Mouse (Mus musculus) thymus, adult 2 months (tissue): ENCODE data around the gene Gcnt3. TPM values are rescaled to one million over a fixed set of nuclear protein-coding genes. Genes with fewer than 3 reads are reported as not detected.

Source experiments
- DNase-seq: peaks from one replicate; pipeline ENCODE4 v3.0.0; 2021
- H3K27ac ChIP-seq: fragments of 200-500 bp; 2 replicates; pipeline ENCODE4 v1.5.1; 2012; ENCODE audit warnings: low read length, control low read depth; ENCODE audit not compliant: control insufficient read depth, insufficient read depth
- H3K27me3 ChIP-seq: fragments of 200-500 bp; 2 replicates; pipeline ENCODE4 v1.6.1; 2012; ENCODE audit warnings: mild to moderate bottlenecking, low read length, moderate library complexity, mixed read lengths; ENCODE audit not compliant: control insufficient read depth, insufficient read depth
- H3K36me3 ChIP-seq: fragments of 200-500 bp; 2 replicates; pipeline ENCODE4 v1.6.1; 2012; ENCODE audit warnings: mild to moderate bottlenecking, low read length, moderate library complexity; ENCODE audit not compliant: control insufficient read depth, insufficient read depth
- H3K4me1 ChIP-seq: fragments of 200-500 bp; replicated peaks from 2 replicates; pipeline ENCODE4 v1.6.1; 2012; ENCODE audit warnings: low read length; ENCODE audit not compliant: control insufficient read depth, insufficient read depth
- H3K4me3 ChIP-seq: fragments of 200-500 bp; 2 replicates; pipeline ENCODE4 v1.5.1; 2012; ENCODE audit warnings: mild to moderate bottlenecking, low read length, control low read depth, moderate library complexity; ENCODE audit not compliant: control insufficient read depth, insufficient read depth
- CTCF ChIP-seq: fragments of 200-500 bp; IDR thresholded peaks from 2 replicates; pipeline ENCODE4 v1.5.1; 2012; ENCODE audit warnings: mild to moderate bottlenecking, control low read depth, low read length, moderate library complexity, borderline replicate concordance; ENCODE audit not compliant: control insufficient read depth, poor library complexity, insufficient read depth; ENCODE audit errors: extremely low read depth
- POLR2A ChIP-seq: fragments of 200-500 bp; IDR thresholded peaks from 2 replicates; pipeline ENCODE4 v1.6.1; 2012; ENCODE audit warnings: mild to moderate bottlenecking, low read length, control low read depth, moderate library complexity; ENCODE audit not compliant: control insufficient read depth, poor library complexity, insufficient read depth; ENCODE audit errors: extremely low read depth
- WGBS: fragments of 180-500 bp; shearing (Covaris S2); methylation state at CpG from one replicate; pipeline ENCODE4 v1.1.7; 2018; 5-methylcytosine and 5-hydroxymethylcytosine counted together
- polyA plus RNA-seq: library from polyadenylated mRNA; depleted of rRNA; stranded (reverse); fragments of >200 nt; gene quantifications from 2 replicates; pipeline ENCODE4 v1.2.3, GENCODE M21; 2012; rRNA removed

The Gcnt3 gene
- polyA plus RNA-seq, 1 experiment, result not detected

DNA sequence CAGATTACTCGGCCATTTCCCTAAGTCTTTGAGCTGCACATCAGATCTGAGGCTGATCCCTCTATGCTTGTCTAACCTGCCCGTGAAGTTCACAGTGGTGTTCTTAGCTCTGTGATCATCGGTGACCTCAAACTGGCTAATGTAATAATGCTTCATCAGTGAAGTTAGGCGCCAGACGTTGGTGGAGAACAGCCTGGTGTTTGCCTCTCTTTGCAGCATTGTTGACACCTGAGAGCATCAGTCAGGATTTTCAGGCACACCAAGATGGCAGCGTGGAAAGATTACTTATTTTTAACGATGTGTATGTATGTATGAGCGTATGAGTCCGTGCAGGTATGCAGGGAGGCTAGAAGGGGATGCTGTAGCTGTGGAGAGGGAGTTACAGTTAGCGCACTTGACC lies 51.8 kb downstream of the Gcnt3 start:
- no peak for DNase-seq
- no peaks in the 10 kb centered on the region for H3K36me3 ChIP-seq
- no peak overlapping the region for H3K27ac ChIP-seq
- H3K27me3 ChIP-seq, result no peaks in the 10 kb centered on the region
- 95% methylated on average over 10 of the region's 10 CpGs for WGBS
- no peaks in the 10 kb centered on the region for H3K4me1 ChIP-seq
- TF ChIP-seq CTCF (no peak), POLR2A (no peak)
- H3K4me3 ChIP-seq, result no peak overlapping the region

DNA sequence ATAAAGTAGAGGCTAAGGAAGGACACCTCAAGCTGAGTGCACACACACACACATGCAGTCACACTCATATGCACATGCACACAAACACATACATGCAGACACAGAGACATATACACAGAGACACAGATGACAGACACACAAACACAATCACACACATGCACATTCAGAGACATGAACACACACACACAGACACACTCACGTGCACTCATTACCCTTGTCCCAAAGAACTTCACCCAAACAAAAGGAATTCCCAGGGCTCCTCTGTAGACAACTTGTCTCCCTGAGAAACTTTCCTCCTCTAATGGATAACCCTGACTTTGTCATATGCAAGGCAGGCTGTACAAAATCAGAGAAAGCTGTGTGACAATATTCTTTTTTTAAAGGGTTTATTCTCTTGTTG lies 52.4 kb downstream of the Gcnt3 start:
- Histone ChIP-seq H3K27ac (no peak overlapping the region), H3K4me1 (no peaks in the 10 kb centered on the region), H3K27me3 (no peaks in the 10 kb centered on the region), H3K4me3 (no peak overlapping the region), H3K36me3 (no peaks in the 10 kb centered on the region)
- WGBS, result 93% methylated on average over 1 of the region's 1 CpGs
- TF ChIP-seq POLR2A, result no peak
- TF ChIP-seq CTCF, result no peak
- no peak for DNase-seq

Other genes with a start within 250 kb of the Gcnt3 start
- 37.6 and 47.0 TPM in 2 replicates for gene Bnip2, start 48.6 kb downstream of the Gcnt3 start, polyA plus RNA-seq
- 48.1 and 53.5 TPM in 2 replicates for gene Gtf2a2, start 25.5 kb downstream of the Gcnt3 start, polyA plus RNA-seq
- 0.20 and 0.43 TPM in 2 replicates for gene Fam81a, start 104.5 kb upstream of the Gcnt3 start, polyA plus RNA-seq
- gene Myo1e, start 169.3 kb upstream of the Gcnt3 start, polyA plus RNA-seq, result 3.6 and 3.7 TPM in 2 replicates